Mouse (Mus musculus) spleen, adult 18-20 months (tissue): ENCODE data around the gene Atp5d.
A peak's percentile ranks its signal among the peaks of the same experiment; 100 is the strongest.
"Not testable (repeated sequence)": the region's sequence is repeated elsewhere in the genome, so short reads cannot be mapped to it uniquely, and the experiment has no call there.

Source experiments
- DNase-seq, 2 experiments: peaks; one replicate each; pipeline ENCODE4 v3.0.0; 2022; ENCODE audit warnings: mixed read lengths in 2 of 2

The Atp5d gene

GRCm38 (mm10) chr10:80155277-80155676 lies 16.8 kb downstream of the Atp5d start:
- no peak for DNase-seq

GRCm38 (mm10) chr10:80156002-80156751 lies 17.7 kb downstream of the Atp5d start:
- no peak for DNase-seq

DNA sequence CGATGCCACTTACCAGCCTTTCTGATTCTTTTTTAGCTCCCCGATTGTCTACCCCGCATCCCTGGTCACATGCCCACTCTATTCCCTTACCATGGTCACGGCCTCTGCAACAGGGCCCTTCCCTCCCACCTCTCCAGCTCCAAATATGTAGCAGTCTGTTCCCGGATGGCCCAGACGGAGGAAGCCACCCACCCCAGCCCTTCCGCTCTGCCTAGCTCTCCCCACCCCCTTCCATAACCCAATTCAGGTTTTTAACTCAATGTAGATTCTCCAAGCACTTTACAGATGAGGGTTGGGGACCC lies 18.3 kb downstream of the Atp5d start:
- DNase-seq = no peak

DNA sequence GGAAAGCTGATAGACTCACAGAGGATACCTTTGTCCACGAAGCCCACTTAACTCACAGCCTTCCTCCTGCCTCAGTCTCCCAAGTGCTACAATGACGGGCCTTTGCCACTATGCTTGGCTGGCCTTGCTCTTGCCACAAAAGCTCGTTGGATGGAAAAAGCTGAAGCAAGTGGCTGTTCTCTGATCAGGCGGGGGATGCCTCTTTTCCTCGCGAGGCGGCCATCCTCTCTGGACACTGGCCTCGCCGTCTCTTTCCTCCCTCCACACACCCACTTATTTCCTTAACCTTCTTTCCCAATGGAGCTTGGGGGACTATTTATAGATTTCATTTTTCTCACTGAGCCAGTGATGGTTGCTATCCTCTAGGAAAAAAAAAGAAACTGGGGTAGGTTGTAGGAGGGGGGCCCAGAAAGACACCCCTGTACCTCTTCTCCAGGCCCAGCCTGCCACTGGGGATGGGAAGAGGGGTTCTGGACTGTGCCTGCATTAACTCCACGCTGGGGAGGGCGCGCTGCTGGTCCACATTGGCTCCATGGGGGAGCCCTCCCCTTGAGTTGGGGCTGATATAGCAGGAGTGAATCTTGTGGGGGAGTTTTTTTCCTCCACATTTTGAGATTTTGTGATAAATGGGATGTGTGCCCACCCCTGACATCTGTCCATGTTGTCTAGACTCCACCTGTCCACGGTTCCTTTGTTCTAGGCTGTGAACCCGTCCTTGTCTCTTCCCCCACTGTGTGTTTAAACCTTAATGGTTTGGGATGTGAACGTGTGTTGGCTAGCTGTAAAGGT lies 18.9 kb downstream of the Atp5d start:
- DNase-seq = no peak

- DNase-seq = peak; percentile 75 to 77
These were observed 20.0 kb downstream of the Atp5d start for GRCm38 (mm10) chr10:80158307-80158986.

DNA sequence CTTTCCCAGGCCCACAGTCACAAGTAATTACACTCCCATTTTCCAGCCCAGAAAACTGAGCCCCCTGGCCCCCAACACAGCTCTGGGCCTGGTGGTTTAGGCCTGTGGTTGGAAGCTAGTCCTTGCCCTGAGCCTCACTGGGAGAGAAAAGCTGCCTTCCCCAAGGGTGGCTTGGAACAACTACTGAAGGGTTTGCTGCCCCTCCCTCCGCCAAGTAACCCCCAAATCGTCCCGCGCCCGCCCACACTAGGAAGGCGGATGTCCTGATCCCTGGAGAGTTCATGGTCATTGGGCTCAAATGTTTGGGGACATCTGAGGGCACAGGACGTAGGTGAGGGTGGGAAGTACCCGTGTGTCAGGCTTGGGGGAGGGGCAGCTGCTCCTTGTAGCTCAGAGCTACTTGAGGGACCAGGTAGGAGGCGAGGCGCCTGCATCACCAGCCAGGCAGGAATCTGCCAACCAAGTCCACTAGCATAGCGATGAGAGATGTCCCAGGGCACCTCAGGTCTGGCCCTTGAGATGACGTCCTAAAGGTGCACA lies 20.7 kb downstream of the Atp5d start:
- DNase-seq = peak; percentile 70 to 75

- peak; percentile 99 to 100 for DNase-seq
These were observed 21.4 kb downstream of the Atp5d start for GRCm38 (mm10) chr10:80159561-80160454.

DNA sequence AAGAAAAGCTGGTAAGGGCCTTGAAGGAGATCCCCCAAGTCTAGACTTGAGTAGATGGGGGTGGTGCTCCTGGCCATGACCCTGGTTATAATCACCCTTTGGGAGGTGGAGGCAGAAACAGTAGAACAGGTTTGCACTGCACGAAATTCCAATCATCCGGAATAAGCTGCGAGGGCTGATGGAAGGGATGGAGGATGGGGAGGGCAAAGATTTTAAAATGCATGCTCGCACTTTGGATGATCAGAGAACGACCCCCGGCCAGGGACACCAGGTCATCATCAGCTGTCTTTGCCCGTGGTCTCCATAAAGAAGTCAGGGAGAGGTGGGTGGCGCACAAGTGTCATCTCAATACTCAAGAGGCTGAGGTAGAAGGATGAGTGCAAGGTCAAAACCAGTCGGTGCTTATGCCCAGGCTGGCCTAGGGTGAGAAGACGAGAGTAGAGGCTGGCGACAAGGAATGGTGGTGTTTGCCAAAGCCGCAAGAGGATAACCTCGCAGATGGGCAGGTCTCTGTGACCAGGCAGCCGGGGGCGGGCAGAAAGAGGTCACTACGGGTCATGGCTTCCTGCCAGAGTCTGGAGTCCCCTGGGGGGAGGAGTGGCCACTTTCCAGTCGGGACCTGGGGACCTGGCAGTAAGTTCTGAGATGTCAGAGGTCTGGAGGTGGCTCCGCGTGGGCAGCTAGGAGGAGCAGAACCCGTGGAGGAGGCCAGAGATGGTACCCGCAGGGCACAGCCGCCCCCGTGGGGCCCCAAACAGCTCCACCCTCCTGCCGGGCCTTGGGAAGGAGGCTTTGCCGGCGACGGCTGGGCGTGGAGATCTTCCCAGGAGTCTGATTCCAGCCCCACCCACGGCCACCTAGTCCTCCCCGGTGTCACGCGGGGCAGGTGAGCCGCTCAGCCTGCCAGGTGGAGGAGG lies 22.3 kb downstream of the Atp5d start:
- peak; percentile 67 to 72 for DNase-seq

DNA sequence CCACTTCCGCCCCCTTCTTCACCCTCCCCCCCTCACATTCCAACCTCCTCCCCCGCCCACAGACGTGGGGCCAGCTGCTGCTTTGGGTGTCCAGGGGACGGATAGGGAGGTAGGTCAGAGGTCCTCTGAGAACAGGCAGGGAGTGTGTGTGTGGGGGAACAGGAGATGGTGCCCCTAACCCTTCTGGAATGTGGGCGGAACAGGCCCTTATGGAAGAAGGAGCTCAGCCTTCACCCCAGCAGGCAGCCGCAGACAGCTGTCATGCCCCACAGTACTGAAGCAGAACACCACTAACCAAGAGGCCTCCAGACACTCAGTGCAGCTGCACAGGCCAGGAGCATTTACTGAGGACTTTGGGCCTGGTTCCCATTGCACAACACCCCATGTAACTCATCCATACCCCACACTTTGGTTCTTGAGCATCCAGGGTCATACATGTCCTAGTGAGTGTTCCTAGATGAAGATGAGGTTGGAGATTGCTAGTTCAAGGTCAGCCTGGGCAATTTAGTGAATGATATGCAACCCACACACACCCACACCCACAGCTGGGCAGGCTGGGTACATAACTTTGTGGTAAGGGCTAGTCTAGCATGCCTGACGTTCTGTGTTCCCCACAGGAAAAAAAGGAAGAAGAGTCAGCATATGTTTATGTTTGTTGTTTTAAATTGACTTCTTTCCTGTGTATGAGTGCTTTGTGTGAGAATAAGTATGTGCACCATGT lies 23.2 kb downstream of the Atp5d start:
- DNase-seq = no peak

- DNase-seq = no peak
These were observed 23.8 kb downstream of the Atp5d start for GRCm38 (mm10) chr10:80162243-80162608.

- no peak for DNase-seq
These were observed 24.4 kb downstream of the Atp5d start for GRCm38 (mm10) chr10:80162716-80163299.

DNA sequence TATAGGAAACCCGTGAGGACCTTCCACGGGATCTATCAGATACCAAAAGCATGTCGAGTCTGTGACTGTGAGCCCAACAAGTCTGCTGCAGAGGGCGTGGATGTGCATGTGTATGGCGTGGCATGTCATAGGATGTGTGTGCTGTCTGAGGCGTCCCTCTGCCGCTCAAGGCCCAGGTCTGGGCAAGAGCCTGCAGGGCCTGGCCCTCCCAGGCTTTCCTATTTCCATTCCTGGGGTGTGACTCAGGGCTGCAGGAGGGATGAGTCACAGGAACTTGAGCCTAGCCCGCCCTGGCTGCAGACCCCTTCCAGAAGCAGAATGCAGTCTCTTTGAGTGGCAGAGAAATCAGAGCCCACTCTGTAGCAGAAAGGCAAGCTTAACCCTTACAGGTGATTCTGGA lies 25.3 kb downstream of the Atp5d start:
- DNase-seq = no peak

GRCm38 (mm10) chr10:80164161-80164997 lies 25.9 kb downstream of the Atp5d start:
- DNase-seq = no peak

DNA sequence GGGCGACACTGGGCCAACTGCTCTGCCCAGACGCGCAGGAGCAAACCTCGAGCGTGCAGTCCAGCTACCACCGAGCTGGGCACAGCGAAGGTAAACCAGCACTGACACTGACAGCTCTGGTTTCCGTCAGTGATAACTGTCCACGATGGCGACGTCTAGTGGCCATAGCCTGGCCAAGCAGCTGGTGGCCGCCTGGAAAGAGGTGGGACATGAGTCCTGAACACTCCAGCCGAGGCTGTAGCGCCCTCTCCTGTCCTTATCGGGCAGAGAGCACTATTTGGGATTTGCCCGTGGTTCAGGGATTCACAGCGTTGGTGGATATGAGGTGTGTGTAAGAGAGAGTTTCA lies 26.5 kb downstream of the Atp5d start:
- DNase-seq = peak; percentile 94 to 95

GRCm38 (mm10) chr10:80165392-80166128 lies 27.1 kb downstream of the Atp5d start, which contains the start of gene Cirbp:
Cirbp (plus strand) TSS chr10:80165985.
- DNase-seq = no peak

- DNase-seq = not testable (repeated sequence)
These were observed 27.7 kb downstream of the Atp5d start for GRCm38 (mm10) chr10:80166136-80166535.

- DNase-seq = peak; percentile 98 to 99
These were observed 29.1 kb downstream of the Atp5d start for GRCm38 (mm10) chr10:80167460-80168037.

DNA sequence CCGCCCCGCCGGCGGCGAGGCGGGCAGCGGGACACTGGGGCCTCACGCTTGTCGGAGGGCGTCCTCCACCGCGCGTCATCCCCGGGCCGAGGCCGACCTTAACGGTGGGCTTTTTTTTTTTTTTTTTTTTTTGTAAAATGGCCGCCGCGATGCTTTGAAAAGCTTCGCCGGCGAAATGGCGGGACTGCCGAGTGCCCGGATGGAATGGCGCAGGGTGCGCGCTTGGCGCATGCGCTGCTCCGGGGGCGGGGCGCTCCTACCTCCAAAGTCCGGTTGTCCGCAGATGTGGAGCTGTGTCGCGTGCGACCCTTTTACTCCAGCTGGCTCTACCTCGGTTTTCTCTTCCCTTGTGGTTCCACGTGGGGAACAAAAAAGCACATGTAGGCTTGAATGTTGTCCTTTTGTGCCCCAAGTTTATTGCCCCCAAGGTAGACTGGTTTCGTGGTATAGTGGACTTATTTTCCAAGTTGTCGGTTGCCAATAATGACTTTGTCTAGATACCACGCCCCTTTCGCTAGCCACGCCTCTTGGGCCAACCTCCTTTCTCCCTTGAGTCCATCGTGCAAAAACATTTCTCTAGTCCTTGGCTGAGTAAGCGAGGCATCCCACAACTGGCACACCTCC lies 29.7 kb downstream of the Atp5d start:
- DNase-seq = peak; percentile 83 to 87
